Mouse (Mus musculus): ENCODE data around the gene Hif3a.

The Hif3a gene

DNA sequence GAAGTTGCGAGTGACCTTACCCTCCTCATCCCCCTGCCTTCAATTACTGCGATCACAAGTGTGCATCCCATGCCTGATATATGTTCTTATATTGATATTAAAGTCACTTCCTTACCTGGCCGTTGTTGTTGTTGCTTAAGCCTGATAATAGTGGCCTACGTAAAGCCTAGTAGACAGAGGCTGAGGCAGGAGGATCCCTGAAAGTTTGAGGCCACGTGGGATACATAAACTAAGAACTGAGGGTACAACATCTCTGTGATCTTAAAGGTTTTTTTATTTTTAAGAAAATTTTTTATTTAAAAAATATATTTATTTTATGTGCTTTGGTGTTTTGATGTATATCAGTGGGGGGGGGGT, 69.8 kb downstream of the Hif3a start, which contains the start of gene Ccdc8:
TSS of gene Ccdc8 (plus strand) at position 258 of the 357 bp plus-strand sequence.
- no peak for DNase-seq (ENCODE audit: low spot score)

DNA sequence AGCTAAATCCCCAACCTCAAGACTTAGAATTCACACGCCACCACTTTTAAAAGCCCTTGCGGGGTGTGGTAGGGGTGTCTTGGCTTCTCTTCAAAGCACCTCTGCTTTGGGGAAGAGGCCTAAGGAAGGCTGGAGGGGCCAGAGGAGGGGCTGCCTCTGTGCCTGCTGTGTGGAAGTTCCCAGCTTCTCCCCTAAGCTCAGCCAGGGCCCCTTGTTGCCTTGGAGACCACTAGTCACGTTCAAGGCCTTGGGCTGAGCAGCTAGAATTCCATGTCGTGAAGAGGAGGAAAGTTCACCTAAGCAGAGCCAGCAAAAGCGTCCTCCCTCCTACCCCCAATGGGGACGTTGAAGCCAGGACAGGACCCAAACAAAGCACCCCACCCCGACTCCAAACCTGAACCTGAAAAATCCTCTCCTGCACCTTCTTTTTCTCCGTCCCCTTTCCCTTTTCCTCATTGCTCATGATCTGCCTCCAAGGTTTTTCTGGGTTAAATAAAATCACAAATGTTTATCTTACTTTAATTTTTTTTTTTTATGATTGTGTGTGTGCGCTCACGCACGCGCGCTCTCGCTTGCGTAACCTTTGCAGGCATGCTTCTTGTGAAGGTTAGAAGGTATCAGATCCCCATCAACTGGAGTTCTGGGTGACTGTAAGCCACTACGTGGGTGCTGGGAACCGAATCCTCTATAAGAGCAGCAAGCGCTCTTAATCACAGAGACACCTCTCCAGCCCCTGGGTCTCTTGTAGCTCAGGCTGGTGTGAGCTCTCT, 70.4 kb downstream of the Hif3a start:
- DNase-seq (ENCODE audit: low spot score): peak; percentile 62

DNA sequence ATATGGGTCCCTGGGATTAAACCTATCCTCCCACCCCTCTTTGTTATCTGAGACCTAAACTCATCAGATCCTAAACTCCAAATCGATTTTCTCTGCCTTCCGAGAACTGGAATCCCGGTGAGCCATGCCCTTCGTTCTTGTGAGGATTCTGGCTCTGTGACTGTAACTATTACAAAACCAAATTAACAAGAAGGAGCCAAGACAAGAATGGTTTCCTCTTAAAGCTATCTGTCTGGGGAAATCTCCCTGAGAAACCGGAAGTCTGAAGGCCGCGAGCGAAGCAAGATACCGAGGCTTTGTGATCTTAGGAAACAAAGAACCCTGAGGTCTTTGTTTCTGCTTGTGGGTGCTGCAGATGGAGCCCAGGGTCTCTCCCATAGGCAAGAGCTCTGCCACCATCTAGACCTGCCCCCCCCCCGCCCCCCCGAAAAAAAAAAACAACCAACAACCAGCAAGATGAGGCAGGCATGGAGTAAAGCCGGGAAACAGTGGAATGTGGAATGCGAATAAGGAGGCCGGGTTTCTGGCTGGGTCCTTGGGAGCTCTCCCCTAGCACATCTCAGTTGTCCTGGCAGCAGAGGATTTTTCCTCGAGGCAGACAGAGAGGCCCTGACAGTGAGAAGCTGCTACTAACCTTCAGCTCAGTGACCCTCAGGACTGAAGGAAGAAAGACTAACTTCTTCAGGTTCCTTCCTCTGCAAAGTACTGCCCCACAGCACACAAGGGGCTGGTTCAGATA, 72.1 kb downstream of the Hif3a start:
- DNase-seq (ENCODE audit: low spot score): no peak

DNA sequence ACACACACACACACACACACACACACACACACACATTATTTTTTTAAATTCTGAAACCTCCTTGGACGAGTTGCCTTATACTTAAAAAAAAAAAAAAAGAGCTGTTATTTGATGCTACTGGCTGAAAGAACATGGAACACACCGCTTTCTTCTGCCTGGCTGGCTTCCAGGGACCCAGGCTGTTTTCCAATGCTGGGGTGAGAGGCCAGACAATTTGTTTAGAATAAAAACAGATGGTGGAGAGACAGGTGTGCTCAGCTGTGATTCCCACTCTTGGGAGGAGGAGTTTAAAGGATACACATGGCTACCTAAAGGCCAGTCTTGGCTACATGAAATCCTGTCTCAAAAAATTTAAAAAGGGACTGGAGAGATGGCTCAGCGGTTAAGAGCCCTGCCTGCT, 73.8 kb downstream of the Hif3a start:
- no peak for DNase-seq (ENCODE audit: low spot score)

DNA sequence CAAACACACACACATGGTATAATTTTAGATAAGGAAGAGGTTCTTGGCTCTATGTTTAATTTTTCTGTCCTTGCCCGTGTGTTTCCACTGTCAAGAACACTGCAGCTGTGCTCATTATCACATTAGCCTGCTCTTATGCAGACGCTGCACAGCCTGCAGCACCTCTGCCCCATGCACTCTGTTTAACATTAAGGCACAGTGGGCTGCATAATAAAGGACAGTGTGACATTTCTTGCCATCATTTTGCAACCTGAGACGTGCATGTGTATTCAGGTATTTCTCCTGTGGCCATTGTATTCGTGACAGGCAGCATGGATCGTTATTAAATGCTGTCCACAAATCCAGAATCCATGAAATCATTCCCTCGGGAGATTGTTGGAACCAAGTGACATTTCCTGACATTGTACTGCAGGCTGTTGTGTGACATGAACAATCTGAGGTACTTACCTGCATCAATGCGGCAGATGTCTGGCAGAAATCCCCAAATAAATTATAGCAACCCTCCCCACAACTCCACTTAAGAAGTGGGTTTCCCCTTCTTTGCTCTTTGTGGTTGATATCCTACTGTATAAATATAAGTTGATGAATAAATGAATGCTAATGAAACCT, 74.6 kb downstream of the Hif3a start:
- no peak for DNase-seq (ENCODE audit: low spot score)

DNA sequence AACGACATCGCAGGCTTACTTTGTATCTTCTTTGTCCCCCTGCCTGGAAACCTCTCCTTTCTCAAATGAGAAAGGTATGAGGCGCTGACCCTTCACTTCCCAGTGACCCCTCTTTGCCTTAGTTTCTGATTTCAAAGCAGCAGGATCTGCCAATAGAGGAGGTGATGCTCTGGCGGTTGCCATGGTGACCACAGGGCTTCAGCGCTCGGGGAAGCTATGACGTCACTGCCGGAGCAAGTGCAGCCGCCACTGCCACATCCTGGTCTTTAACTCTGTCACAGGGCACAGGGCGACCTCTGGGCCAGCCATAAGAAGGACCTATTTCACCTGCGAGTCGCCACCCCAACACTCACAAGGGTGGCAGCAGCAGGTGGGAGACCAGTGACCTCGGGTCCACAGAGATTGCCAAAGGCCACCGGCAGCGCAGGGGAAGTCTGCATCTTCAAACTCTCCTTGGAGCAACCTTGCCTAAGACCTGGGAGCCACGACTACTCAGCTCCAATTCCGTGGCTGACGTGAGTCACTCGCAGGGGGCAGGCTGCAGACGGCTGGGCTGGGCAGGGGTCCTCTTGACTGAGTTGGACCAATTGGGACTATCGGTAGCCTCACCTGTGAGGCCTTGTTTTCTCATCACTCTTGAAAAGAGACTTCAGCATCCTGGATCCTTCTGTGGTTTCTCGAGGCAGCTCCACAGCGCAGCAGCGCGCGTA, 79.2 kb downstream of the Hif3a start, which contains the start of gene Gm42372:
TSS of gene Gm42372 (plus strand) at position 228 of the 710 bp plus-strand sequence.
- peak; percentile 49 for DNase-seq (ENCODE audit: low spot score)
